Mouse (Mus musculus): ENCODE data around the gene Lgals4.

DNA sequence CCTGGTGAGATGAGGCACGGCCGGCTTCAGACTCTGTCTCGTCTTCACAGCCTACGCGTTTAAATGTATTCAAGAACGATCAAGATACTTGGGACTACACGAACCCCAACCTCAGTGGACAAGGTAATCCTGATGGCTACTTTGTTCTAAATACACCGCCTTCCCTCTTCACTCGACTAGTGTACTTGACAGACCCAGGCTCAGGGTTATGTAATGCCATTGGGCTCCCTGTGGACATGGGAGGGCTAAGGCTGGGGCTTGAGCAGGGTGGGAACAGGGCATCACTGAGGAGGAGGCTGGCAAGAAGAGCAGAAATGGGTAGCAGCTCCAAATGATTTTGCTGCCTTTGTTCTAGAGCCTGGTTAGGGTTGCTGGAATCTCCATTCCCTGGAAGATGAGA, 18.4 kb upstream of the Lgals4 start:
- no peak for TF ChIP-seq POLR2A (IDR thresholded peaks at IDR 0.05; ENCODE audit: extremely low read depth, insufficient read depth, low read length)
- TF ChIP-seq CTCF (IDR thresholded peaks at IDR 0.05; ENCODE audit: low read depth, low read length): no peak

Measured in liver, adult 2 months (tissue).